Mouse (Mus musculus) embryonic stem cell, embryonic (primary cell): Measurements from ENCODE around the gene Pla2g5.

Experiments
- CTCF ChIA-PET, 4 experiments: fragments of 300-600 bp in 2 of 4; fragments of 350-600 bp in 2 of 4; sonication (Branson Sonifier 250); formaldehyde crosslinking; loops; one replicate each; lab custom pipeline; 2022; ENCODE audit warnings: inconsistent platforms in 2 of 4; lab: Charles Lee
- POLR2A ChIA-PET, 4 experiments: fragments of 300-600 bp in 2 of 4; fragments of 350-600 bp in 2 of 4; sonication (Branson Sonifier 250); formaldehyde crosslinking; loops; one replicate each; lab custom pipeline; 2022; ENCODE audit warnings: antibody characterized with exemption in 4 of 4, inconsistent platforms in 1 of 4; lab: Charles Lee

The Pla2g5 gene

GRCm38 (mm10) chr4:138754432-138754831 lies 108.8 kb downstream of the Pla2g5 start:
- ChIA-PET POLR2A (interaction anchor here in 2 of 4 experiments (1.1 to 1.5 kb wide), 3 partner anchors 39 to 52 kb away, joined by 3 to 4 read pairs (median 3); no protein-coding TSS in a partner anchor), CTCF (interaction anchor here (0.5 to 2.3 kb wide), 4 partner anchors 32 to 555 kb away, joined by 3 to 6 read pairs (median 4); no protein-coding TSS in a partner anchor)

GRCm38 (mm10) chr4:138753608-138754007 lies 109.7 kb downstream of the Pla2g5 start:
- ChIA-PET CTCF (interaction anchor here (0.6 to 2.3 kb wide), 8 partner anchors 30 to 1085 kb away, joined by 3 to 11 read pairs (median 3); no protein-coding TSS in a partner anchor), POLR2A (interaction anchor here in 3 of 4 experiments (0.6 to 1.5 kb wide), 6 partner anchors 8 to 103 kb away, joined by 3 to 4 read pairs (median 4); no protein-coding TSS in a partner anchor)

- CTCF ChIA-PET, result no interaction called here
These were observed 110.7 kb downstream of the Pla2g5 start for GRCm38 (mm10) chr4:138752603-138753002.

More at GRCm38 (mm10) chr4:138752603-138753002, 110.7 kb downstream of the Pla2g5 start:
- POLR2A ChIA-PET, result interaction anchor here in 1 of 4 experiments (1.1 to 1.5 kb wide), 2 partner anchors 14 to 34 kb away, joined by 3 to 4 read pairs; no protein-coding TSS in a partner anchor
